Mouse (Mus musculus) frontal cortex, postnatal 14 days (tissue): ENCODE measurements around the gene Midn.

Experiments used
- DNase-seq, 2 experiments: peaks; one replicate each; pipeline ENCODE4 v3.0.0; 2022; ENCODE audit warnings: low spot score in 2 of 2

Midn gene

DNA sequence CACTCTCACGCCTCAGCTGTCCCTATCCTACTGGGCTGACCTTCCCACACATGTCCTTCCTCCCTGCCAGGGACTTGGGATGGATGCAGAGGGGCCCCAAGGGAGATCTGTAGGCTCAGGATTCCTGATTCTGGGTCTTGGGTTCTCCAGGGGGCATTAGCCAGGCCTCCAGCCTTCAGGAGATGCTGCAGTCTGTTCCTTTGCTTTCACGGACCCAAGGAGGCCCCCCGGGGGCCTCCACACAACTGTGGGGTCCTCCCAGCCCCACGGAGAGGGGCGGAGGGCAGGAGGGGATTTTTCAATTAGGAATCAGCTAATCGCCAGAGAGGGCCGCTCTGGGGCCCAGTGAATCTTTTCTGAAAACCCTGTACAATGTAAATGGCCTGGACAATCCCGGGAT, 46.4 kb downstream of the Midn start:
- DNase-seq = no peak

DNA sequence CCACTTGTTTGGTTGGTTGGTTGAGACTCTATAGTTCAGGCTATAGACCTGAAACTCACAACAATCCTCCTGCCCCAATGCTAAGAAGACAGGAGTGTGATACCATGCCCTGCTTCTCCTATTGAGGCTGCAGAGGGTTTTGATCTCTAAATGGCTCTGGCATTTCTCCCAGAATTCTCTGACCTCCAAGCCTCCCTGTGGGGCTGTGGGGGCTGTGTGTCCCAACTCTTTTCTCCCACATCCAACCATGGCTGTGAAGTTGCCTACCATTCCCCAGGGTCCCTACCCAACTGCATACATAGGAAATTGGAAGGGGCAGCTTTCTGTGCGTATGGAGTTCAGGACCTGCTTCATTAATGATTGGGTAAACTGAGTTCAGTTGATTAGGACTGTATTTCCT, 48.1 kb downstream of the Midn start:
- DNase-seq = no peak

DNA sequence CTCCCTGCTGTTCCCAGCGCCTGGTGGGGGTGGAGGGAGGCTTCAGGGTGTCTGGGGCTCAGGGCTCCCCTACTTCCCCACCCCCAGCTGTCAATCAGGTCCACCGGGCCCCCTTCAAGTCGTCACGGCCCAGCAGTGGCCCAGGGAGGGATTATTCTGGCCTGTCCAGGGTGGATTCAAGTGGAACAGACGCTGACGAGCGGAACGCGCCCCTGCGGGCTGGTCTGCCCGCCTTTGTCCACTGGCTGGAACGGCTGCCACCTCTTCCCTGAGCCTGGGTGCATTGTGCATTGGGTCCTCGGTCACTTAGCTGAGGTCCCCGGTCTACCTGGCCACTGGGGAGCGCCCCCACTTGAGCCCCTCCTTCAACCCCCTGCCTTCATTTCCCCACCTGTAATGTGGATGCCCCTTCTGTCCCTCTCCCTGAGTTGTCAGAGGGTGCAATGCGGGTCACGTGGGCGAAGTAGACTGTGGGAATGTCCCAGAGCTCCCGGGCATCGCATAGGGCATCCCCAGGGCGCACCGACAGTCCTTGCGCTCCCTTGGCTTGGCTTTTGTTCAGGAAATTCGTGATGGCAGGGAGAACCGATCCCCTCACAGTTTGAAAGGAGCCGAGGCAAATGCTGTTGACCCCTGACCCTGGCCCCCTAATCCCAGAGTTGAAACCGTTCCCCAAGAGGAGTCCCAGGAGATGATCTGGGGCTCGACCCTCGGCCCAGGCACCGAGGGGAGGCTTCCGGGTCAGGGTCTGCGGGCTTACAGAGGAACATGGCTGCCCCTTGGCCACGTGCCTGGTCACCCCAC, 48.9 kb downstream of the Midn start:
- DNase-seq = no peak

DNA sequence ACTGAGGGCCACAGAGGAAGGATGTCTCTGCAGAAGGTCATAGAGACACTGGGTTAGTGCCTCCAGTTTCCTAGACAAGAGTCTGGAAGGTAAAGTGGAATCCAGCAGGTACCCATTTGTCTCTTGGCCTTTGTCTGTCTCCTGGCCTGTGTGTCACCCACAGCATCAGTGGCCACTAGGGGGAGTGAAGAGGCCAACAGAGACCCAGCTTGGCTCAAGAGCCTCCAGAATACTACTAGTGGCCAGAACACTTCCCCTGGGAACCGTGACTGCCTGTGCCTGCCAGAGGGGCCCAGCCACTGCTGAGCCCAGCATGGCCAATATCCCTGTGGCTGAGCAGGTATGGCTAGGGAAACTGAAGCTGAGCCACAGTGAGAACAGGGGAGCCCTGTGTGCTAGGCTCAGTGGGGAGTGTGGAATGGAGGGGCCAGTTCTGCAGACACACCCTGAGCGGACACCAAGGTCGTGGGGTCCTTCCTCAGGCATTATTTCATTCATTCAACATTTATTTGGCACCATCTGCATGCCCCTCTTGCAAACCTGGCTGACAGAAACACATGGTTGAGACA, 51.5 kb downstream of the Midn start:
- DNase-seq = no peak

DNA sequence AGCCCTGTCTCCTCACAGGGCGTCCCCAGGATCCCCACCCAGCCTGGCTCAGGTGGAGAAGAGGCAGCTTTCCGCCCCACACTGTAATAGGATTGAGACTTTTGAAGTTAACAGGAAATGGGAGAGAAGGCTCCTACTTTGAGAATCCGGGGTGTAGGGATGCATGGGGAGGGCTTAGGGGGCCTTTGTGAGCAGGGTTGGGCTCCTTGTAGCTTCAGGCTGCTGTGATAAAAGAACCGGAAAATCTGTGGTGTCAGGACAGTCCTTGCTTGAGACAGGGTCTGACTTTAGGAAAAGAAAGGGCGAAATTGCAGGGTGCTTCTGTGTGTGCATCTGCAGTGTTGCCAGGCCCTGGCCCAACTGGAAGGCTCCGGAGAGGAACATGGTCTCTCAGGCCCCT, 52.4 kb downstream of the Midn start:
- DNase-seq = no peak

DNA sequence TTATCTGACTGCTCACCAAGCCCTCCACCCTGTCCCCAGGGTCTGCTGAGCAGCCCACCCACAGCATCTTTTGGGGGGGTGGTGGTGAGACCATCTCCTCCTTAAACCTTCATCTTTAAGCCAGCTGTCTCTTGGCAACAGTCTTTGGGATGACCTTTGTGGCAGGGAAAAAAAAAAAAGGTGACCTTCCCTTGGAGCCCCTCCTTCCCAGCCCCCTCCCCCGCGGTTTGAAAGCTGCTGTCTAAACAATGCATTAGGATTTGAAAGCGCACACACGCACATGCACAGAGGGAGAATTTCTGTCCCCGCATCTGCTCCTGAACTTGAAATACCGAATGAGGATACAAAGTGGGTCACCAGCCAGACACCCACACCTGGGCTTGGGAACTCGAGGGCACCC, 56.0 kb downstream of the Midn start:
- DNase-seq = no peak

DNA sequence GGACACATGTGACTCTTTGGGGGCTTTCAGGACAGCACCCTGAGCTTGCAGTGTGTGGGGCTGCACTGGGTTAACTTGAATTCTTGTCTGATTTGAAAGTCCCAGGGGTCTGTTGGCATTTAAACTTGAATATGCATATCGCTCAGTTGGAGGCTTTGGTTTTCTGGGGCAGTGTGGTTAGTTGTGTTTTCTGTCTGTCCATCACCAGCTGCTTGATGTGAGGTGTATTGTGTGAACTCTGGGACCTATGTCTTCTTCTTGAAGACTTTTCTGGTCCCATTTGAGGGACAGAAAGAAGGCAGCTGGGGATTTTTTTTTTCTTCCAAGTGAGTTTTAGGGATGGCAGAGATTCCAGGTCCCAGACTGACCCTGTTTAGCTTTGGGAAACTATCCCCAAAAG, 59.1 kb downstream of the Midn start:
- DNase-seq = no peak

DNA sequence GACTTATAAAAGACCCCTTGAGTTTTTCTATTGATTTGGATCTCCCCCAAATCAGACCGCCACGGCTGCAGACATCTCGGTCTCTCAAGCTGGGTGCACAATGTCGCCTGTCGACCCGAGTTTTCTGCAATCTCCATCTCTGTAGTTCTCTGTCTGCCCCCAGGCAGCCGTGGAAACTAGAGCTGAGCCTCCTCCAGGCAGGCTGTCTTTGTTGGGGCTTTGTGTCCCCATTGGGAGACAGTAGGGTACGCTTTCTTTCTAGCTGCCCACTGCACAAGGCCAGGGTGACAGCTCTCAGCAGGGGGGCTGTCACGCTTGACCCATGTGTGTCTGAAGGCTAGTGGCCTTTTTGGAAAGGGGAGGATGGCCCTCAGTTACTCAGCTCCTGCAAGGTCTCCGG, 59.6 kb downstream of the Midn start:
- DNase-seq = no peak
